Mouse (Mus musculus): ENCODE measurements at regions not wholly inside any gene's neighbourhood (a gene's known extent, or its start where the extent isn't known, plus 50 kb on each side); places are given as distances from the start of the nearest gene placed in this dataset.

GRCm38 (mm10) chr4:125282974-125283319, 155.3 kb upstream of the Zc3h12a start:
- TF ChIP-seq CTCF (IDR thresholded peaks at IDR 0.05; ENCODE audit: low read depth) = no peak
- no peak for TF ChIP-seq EP300 (optimal IDR thresholded peaks at IDR 0.05)
